Mouse (Mus musculus): ENCODE data around the gene Plvap.

DNA sequence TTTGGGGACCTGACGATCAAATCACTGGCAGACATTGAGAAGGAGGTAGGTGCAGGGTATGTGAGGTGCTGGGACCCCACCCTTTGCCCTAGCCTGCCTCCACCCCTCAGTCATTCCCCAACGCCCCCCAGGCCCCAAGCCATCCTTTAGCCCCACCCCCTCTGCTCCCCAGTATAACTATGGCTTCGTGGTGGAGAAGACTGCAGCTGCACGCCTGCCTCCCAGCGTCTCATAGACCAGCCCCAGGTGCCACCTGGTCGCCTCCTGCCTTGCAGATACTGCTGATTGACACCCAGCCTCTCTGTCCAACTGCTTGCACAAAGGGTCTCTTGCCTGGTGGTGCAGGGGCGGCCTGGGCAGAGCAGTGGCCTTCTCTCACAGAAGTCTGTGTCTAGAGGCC, 36.0 kb upstream of the Plvap start:
- TF ChIP-seq CTCF (IDR thresholded peaks at IDR 0.05; ENCODE audit: low read depth, low read length), result no peak
- no peak for TF ChIP-seq GATA2 (IDR thresholded peaks at IDR 0.05; ENCODE audit: borderline replicate concordance, low read depth, low read length)
- no peak for TF ChIP-seq POLR2AphosphoS5 (IDR thresholded peaks at IDR 0.05; ENCODE audit: insufficient replicate concordance, low read depth, low read length)

All from G1E (cell line).